Mouse (Mus musculus) kidney, adult 2 months (tissue): ENCODE results near the gene Npas4.
"Not testable (repeated sequence)": the region's sequence is repeated elsewhere in the genome, so short reads cannot be mapped to it uniquely, and the experiment has no call there.

Experiments used
- CTCF ChIP-seq: fragments of 200-500 bp; conservative IDR thresholded peaks from 2 replicates; pipeline ENCODE4 v1.5.1; 2011; ENCODE audit warnings: low read depth, mild to moderate bottlenecking, control low read depth, low read length, moderate library complexity, mixed read lengths; ENCODE audit not compliant: insufficient read depth, insufficient read length
- POLR2A ChIP-seq: fragments of 200-500 bp; IDR thresholded peaks from one replicate; pipeline ENCODE4 v1.6.1; 2011; ENCODE audit warnings: low read depth, low read length, control low read depth

- not testable (repeated sequence) for TF ChIP-seq CTCF, POLR2A
Measured at GRCm38 (mm10) chr19:5003644-5004043, 13.5 kb upstream of the Npas4 start.
